ENCODE assay signal across 22 mouse cellular contexts in genomic region chr14:32023891-32024290, GRCm38 (mm10). TPM values are rescaled to one million over a fixed set of nuclear protein-coding genes. Genes with fewer than 3 reads are reported as not detected.
"Had no signal": no experiment of that assay in that cellular context is flagged by ENCODE, and none has a peak within 500 bp of the region (broad histone marks: within the 10 kb centered on the region; RNA-seq: fewer than 3 reads in every experiment).

No protein-coding gene starts in this region.

- H3K27me3 ChIP-seq: limb, embryonic 13.5 days; midbrain, embryonic 15.5 days; neural tube, embryonic 12.5 days; neural tube, embryonic 15.5 days had no signal

- H3K4me3 ChIP-seq: layer of hippocampus, adult 2 months; limb, embryonic 10.5 days; limb, embryonic 13.5 days; liver, embryonic 13.5 days; midbrain, embryonic 12.5 days; midbrain, embryonic 15.5 days; neural tube, embryonic 12.5 days; neural tube, embryonic 15.5 days had no signal

- ATAC-seq: midbrain, embryonic 15.5 days had no signal

- H3K9me3 ChIP-seq: limb, embryonic 10.5 days; limb, embryonic 13.5 days; liver, embryonic 13.5 days; midbrain, embryonic 12.5 days; midbrain, embryonic 15.5 days; neural tube, embryonic 12.5 days; neural tube, embryonic 15.5 days had no signal

- H3K4me2 ChIP-seq: limb, embryonic 13.5 days; liver, embryonic 13.5 days; midbrain, embryonic 12.5 days; midbrain, embryonic 15.5 days; neural tube, embryonic 12.5 days; neural tube, embryonic 15.5 days had no signal

- DNase-seq: kidney, postnatal 25 days; layer of hippocampus, adult 9-11 months; liver; liver, embryonic 13.5 days; lung, adult 2 months; lung, postnatal 14 days; lung, postnatal 4 days; right cerebral cortex, adult 18-20 months; right cerebral cortex, postnatal 14 days; right cerebral cortex, postnatal 4 days; thymus, adult 2 months; thymus, postnatal 14 days; thymus, postnatal 4 days had no signal

- H3K36me3 ChIP-seq: limb, embryonic 10.5 days; limb, embryonic 13.5 days; liver, embryonic 13.5 days; midbrain, embryonic 12.5 days; midbrain, embryonic 15.5 days; neural tube, embryonic 12.5 days; neural tube, embryonic 15.5 days had no signal

- H3K27ac ChIP-seq: kidney, postnatal 0 days; layer of hippocampus, adult 2 months; limb, embryonic 10.5 days; limb, embryonic 13.5 days; liver, embryonic 13.5 days; midbrain, embryonic 12.5 days; midbrain, embryonic 15.5 days; neural tube, embryonic 12.5 days; neural tube, embryonic 15.5 days; stomach, postnatal 0 days had no signal

- H3K9ac ChIP-seq: limb, embryonic 13.5 days; liver, embryonic 13.5 days; midbrain, embryonic 12.5 days; midbrain, embryonic 15.5 days; neural tube, embryonic 12.5 days; neural tube, embryonic 15.5 days had no signal

RNA-seq across cellular contexts. Expression of gene Galnt15, which starts 4.9 kb away (rescaled TPM):
- polyA plus RNA-seq: liver, embryonic 13.5 days had no signal
